Mouse (Mus musculus): ENCODE measurements at regions not wholly inside any gene's neighbourhood (a gene's known extent, or its start where the extent isn't known, plus 50 kb on each side); places are given as distances from the start of the nearest gene placed in this dataset.

- DNase-seq = no peak
Measured at GRCm38 (mm10) chr1:61050346-61050745, 72.6 kb downstream of the Icos start.

- DNase-seq = no peak
Measured at GRCm38 (mm10) chr1:61053676-61054075, 75.9 kb downstream of the Icos start.

GRCm38 (mm10) chr1:61054391-61054790 is 76.7 kb downstream of the Icos start:
- DNase-seq = no peak

- DNase-seq = peak; percentile 70
Measured at GRCm38 (mm10) chr1:61055176-61055575, 77.4 kb downstream of the Icos start.

- DNase-seq = no peak
Measured at GRCm38 (mm10) chr1:61059910-61060536, 82.3 kb downstream of the Icos start.

GRCm38 (mm10) chr1:61061892-61062460 is 84.2 kb downstream of the Icos start:
- no peak for DNase-seq

GRCm38 (mm10) chr1:61068112-61068511 is 90.4 kb downstream of the Icos start:
- DNase-seq = no peak

GRCm38 (mm10) chr1:61074127-61074526 is 96.4 kb downstream of the Icos start:
- DNase-seq = no peak

GRCm38 (mm10) chr1:61075335-61075734 is 97.6 kb downstream of the Icos start:
- DNase-seq = no peak

GRCm38 (mm10) chr1:61084732-61085131 is 107.0 kb downstream of the Icos start:
- no peak for DNase-seq

GRCm38 (mm10) chr1:61086811-61087210 is 109.1 kb downstream of the Icos start:
- DNase-seq = no peak

GRCm38 (mm10) chr1:61090801-61091200 is 113.1 kb downstream of the Icos start:
- no peak for DNase-seq

- no peak for DNase-seq
Measured at GRCm38 (mm10) chr1:61095481-61096165, 117.9 kb downstream of the Icos start.

GRCm38 (mm10) chr1:61099341-61099740 is 121.6 kb downstream of the Icos start:
- DNase-seq = no peak

GRCm38 (mm10) chr1:61101679-61102078 is 124.0 kb downstream of the Icos start:
- peak; percentile 15 for DNase-seq

GRCm38 (mm10) chr1:61102346-61102745 is 124.6 kb downstream of the Icos start:
- no peak for DNase-seq

GRCm38 (mm10) chr1:61103581-61103980 is 125.9 kb downstream of the Icos start:
- DNase-seq = peak; percentile 1

- DNase-seq = no peak
Measured at GRCm38 (mm10) chr1:61111731-61112309, 134.1 kb downstream of the Icos start.

GRCm38 (mm10) chr1:61117535-61117934 is 139.8 kb downstream of the Icos start:
- DNase-seq = no peak

- DNase-seq = no peak
Measured at GRCm38 (mm10) chr1:61118071-61118470, 140.3 kb downstream of the Icos start.

GRCm38 (mm10) chr1:61121480-61121879 is 143.8 kb downstream of the Icos start:
- no peak for DNase-seq

- DNase-seq = no peak
Measured at GRCm38 (mm10) chr1:61125127-61125526, 147.4 kb downstream of the Icos start.

GRCm38 (mm10) chr1:61135597-61136545 is 158.1 kb downstream of the Icos start:
- no peak for DNase-seq
